Mouse (Mus musculus): Measurements from ENCODE around the gene Ltv1.

DNA sequence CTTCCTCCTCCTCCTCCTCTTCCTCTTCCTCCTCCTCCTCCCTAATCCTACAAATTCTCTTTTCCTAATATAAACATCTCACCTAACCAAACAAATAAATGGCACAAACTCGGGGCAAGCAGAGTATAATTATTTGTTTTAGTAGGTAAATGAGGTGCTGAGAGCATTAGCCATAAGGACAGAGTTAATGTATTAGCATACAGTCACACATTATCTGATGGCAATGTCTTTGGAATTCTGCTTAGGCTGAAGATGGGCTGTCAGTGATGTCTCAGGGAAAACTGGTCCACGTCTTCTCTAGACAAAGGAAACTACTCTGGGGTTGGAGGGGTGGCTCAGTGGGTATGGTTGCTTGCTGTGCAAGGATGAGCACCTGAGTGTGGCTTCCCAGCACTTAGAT lies 21.5 kb downstream of the Ltv1 start:
- no peak for TF ChIP-seq CTCF (IDR thresholded peaks at IDR 0.05; ENCODE audit: control insufficient read depth, insufficient read depth, low read length)
- no peak for TF ChIP-seq POLR2A (IDR thresholded peaks at IDR 0.05; ENCODE audit: borderline replicate concordance, control insufficient read depth, low read depth, low read length)

Data from bone marrow, adult 2 months (tissue).